Mouse (Mus musculus) CH12.LX (cell line): ENCODE measurements around the gene Fam84b. TPM values are rescaled to one million over a fixed set of nuclear protein-coding genes. Genes with fewer than 3 reads are reported as not detected.
"Not testable (repeated sequence)": the region's sequence is repeated elsewhere in the genome, so short reads cannot be mapped to it uniquely, and the experiment has no call there.

Experiments used
- DNase-seq: peaks from one replicate; pipeline ENCODE4 v3.0.0-alpha.2; 2013; ENCODE audit errors: extremely low read depth
- H3K27ac ChIP-seq: 2 replicates; pipeline ENCODE4 v1.5.1; 2012; ENCODE audit warnings: low read depth, mild to moderate bottlenecking, control low read depth, moderate library complexity; ENCODE audit not compliant: insufficient read depth
- H3K27me3 ChIP-seq: replicated peaks from 2 replicates; pipeline ENCODE3; 2012; ENCODE audit warnings: inconsistent platforms
- H3K36me3 ChIP-seq, 2 experiments: replicated peaks in 1 of 2; 2 replicates each; pipeline versions ENCODE3 to v1.6.1; 2012; ENCODE audit warnings: inconsistent platforms in 1 of 2, low read length in 1 of 2, mild to moderate bottlenecking in 1 of 2, mixed read lengths in 1 of 2, moderate library complexity in 1 of 2; ENCODE audit not compliant: control insufficient read depth in 1 of 2, insufficient read depth in 1 of 2
- H3K4me1 ChIP-seq, 2 experiments: 2 replicates each; pipeline ENCODE4 v1.6.1; 2012; ENCODE audit warnings: inconsistent platforms in 1 of 2, moderate library complexity in 1 of 2; ENCODE audit not compliant: insufficient read depth in 2 of 2, control insufficient read depth in 1 of 2
- H3K4me2 ChIP-seq: 2 replicates; pipeline ENCODE4 v1.6.1; 2012; ENCODE audit warnings: low read depth, mild to moderate bottlenecking, control low read depth; ENCODE audit not compliant: poor library complexity, insufficient read depth, severe bottlenecking
- H3K4me3 ChIP-seq, 3 experiments: fragments of 150-350 bp in 1 of 3; sonication (generic) in 1 of 3; replicated peaks in 1 of 3; 2 replicates each; pipeline versions ENCODE3 to v1.5.1; 2011 to 2012; ENCODE audit warnings: low read depth in 2 of 3, low read length in 2 of 3, mild to moderate bottlenecking in 2 of 3, moderate library complexity in 2 of 3, control low read depth in 1 of 3, improper control_type of control experiment in 1 of 3, inconsistent platforms in 1 of 3, mixed read lengths in 1 of 3; ENCODE audit not compliant: poor library complexity in 1 of 3
- H3K79me2 ChIP-seq: replicated peaks from 2 replicates; pipeline ENCODE4 v1.6.1; 2012; ENCODE audit warnings: mild to moderate bottlenecking, moderate library complexity; ENCODE audit not compliant: control insufficient read depth, poor library complexity, insufficient read depth, severe bottlenecking; ENCODE audit errors: extremely low read depth
- H3K9ac ChIP-seq: 2 replicates; pipeline ENCODE4 v1.6.1; 2012; ENCODE audit warnings: low read depth, mild to moderate bottlenecking, control low read depth, moderate library complexity; ENCODE audit not compliant: insufficient read depth
- H3K9me3 ChIP-seq: replicated peaks from 2 replicates; pipeline ENCODE3; 2012; ENCODE audit warnings: low read length, inconsistent platforms, mixed read lengths
- BHLHE40 ChIP-seq: IDR thresholded peaks from 2 replicates; pipeline ENCODE4 v1.6.1; 2011; ENCODE audit warnings: mild to moderate bottlenecking, low read depth, low read length, improper control_type of control experiment
- CTCF ChIP-seq, 2 experiments: IDR thresholded peaks in 1 of 2; conservative IDR thresholded peaks in 1 of 2; 2 replicates each; pipeline ENCODE4 v1.5.1; 2011 to 2012; ENCODE audit warnings: low read depth in 2 of 2, low read length in 2 of 2, improper control_type of control experiment in 1 of 2, inconsistent platforms in 1 of 2, mild to moderate bottlenecking in 1 of 2, moderate library complexity in 1 of 2
- E2F4 ChIP-seq: IDR thresholded peaks from 2 replicates; pipeline ENCODE4 v1.6.1; 2011; ENCODE audit warnings: low read depth, low read length, improper control_type of control experiment; ENCODE audit not compliant: insufficient replicate concordance
- ELF1 ChIP-seq: IDR thresholded peaks from 2 replicates; pipeline ENCODE4 v1.6.1; 2014; ENCODE audit warnings: low read depth, mild to moderate bottlenecking, inconsistent platforms, low read length, improper control_type of control experiment
- ETS1 ChIP-seq: conservative IDR thresholded peaks from 2 replicates; pipeline ENCODE4 v1.6.1; 2012; ENCODE audit warnings: low read depth, mild to moderate bottlenecking, inconsistent platforms, low read length, improper control_type of control experiment, moderate library complexity
- GABPA ChIP-seq: IDR thresholded peaks from 2 replicates; pipeline ENCODE4 v1.6.1; 2012; ENCODE audit warnings: low read depth, low read length, improper control_type of control experiment, inconsistent platforms; ENCODE audit not compliant: insufficient replicate concordance
- IRF4 ChIP-seq: IDR thresholded peaks from 2 replicates; pipeline ENCODE4 v1.6.1; 2014; ENCODE audit warnings: low read depth, mild to moderate bottlenecking, inconsistent platforms, low read length, improper control_type of control experiment
- JUN ChIP-seq: IDR thresholded peaks from 2 replicates; pipeline ENCODE4 v1.6.1; 2011; ENCODE audit warnings: low read depth, mild to moderate bottlenecking, low read length, improper control_type of control experiment, moderate library complexity; ENCODE audit not compliant: insufficient read depth
- MAX ChIP-seq: IDR thresholded peaks from 2 replicates; pipeline ENCODE4 v1.6.1; 2011; ENCODE audit warnings: low read length, improper control_type of control experiment
- MAZ ChIP-seq: IDR thresholded peaks from 2 replicates; pipeline ENCODE4 v1.6.1; 2012; ENCODE audit warnings: low read depth, mild to moderate bottlenecking, inconsistent platforms, low read length, improper control_type of control experiment, moderate library complexity
- MXI1 ChIP-seq: IDR thresholded peaks from 2 replicates; pipeline ENCODE4 v1.6.1; 2011; ENCODE audit warnings: mild to moderate bottlenecking, low read depth, low read length, improper control_type of control experiment
- NELFE ChIP-seq: IDR thresholded peaks from 2 replicates; pipeline ENCODE4 v1.6.1; 2011; ENCODE audit warnings: low read depth, low read length, improper control_type of control experiment
- NRF1 ChIP-seq: IDR thresholded peaks from 2 replicates; pipeline ENCODE4 v1.6.1; 2014; ENCODE audit warnings: low read depth, mild to moderate bottlenecking, inconsistent platforms, low read length, improper control_type of control experiment, moderate library complexity
- PAX5 ChIP-seq: IDR thresholded peaks from 2 replicates; pipeline ENCODE4 v1.6.1; 2012; ENCODE audit warnings: low read length, inconsistent platforms, mixed read lengths
- POLR2A ChIP-seq: IDR thresholded peaks from 2 replicates; pipeline ENCODE4 v1.6.1; 2011; ENCODE audit warnings: low read depth, mild to moderate bottlenecking, improper control_type of control experiment, low read length
- RCOR1 ChIP-seq: conservative IDR thresholded peaks from 2 replicates; pipeline ENCODE4 v1.6.1; 2012; ENCODE audit warnings: low read depth, mild to moderate bottlenecking, inconsistent platforms, low read length, improper control_type of control experiment
- TBP ChIP-seq: conservative IDR thresholded peaks from 2 replicates; pipeline ENCODE4 v1.6.1; 2011; ENCODE audit warnings: low read depth, low read length, improper control_type of control experiment
- TCF12 ChIP-seq: IDR thresholded peaks from 2 replicates; pipeline ENCODE4 v1.6.1; 2014; ENCODE audit warnings: low read depth, mild to moderate bottlenecking, inconsistent platforms, low read length, improper control_type of control experiment
- ZKSCAN1 ChIP-seq: IDR thresholded peaks from 2 replicates; pipeline ENCODE4 v1.6.1; 2012; ENCODE audit warnings: low read depth, inconsistent platforms, low read length, improper control_type of control experiment, borderline replicate concordance
- dilution Hi-C: fragments of 300-500 bp; cut with MboI; formaldehyde crosslinking; loops from 2 replicates; pipeline ENCODE4 v1.14.3; 2020; ENCODE audit warnings: low sequenced_read_pairs; ENCODE audit not compliant: extremely low pct_unique_long_range_greater_than_20kb, extremely low pct_ligation_motif_present
- in situ Hi-C: fragments of 300-500 bp; cut with MboI; formaldehyde crosslinking; loops from 3 replicates; pipeline ENCODE4 v1.14.3; 2019; ENCODE audit warnings: low sequenced_read_pairs, low pct_ligation_motif_present, low pct_unique_long_range_greater_than_20kb, mixed read lengths
- polyA plus RNA-seq: library from polyadenylated mRNA; unstranded; fragments of >175 nt; gene quantifications from 2 replicates; pipeline ENCODE4 v1.2.1, GENCODE M21; 2012; ENCODE audit warnings: low read depth; ENCODE audit not compliant: insufficient read length
- total RNA-seq, 2 experiments: library from RNA; depleted of rRNA; stranded (reverse); fragments of 300-350 nt in 1 of 2; fragments of >200 nt in 1 of 2; gene quantifications; 2 replicates each; pipeline ENCODE4 v1.2.3; 2012 to 2014

Gene Fam84b
- total and polyA plus RNA-seq, 3 experiments = 0.51 to 3.0 (median 0.76) TPM

DNA sequence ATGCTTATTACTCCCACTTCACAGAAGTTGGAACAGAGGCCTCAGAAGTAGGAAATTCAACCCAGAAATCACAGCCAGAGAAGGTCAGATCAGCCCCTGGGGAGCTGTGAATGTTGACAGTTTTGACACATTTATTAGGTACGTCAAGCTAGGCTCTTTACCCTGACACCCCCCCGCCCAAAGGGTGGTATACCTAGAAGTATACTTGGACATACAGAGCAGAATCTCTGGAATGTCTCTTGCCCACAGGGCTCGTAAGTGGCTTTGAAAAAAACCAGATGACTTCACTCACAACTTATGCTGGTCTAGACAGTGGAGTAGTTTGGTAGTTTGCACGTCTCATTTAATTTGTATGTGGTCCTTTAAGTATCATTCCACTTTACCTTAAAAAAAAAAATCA, 11.8 kb downstream of the Fam84b start:
- Histone ChIP-seq H3K4me2 (no peak overlapping the region), H3K4me1 (peaks cover 0 to 7% of the 10 kb centered on the region in 2 experiments; a peak in 1 of 4 replicates), H3K36me3 (no peaks in the 10 kb centered on the region), H3K9ac (no peak overlapping the region), H3K27me3 (no peaks in the 10 kb centered on the region), H3K27ac (no peak overlapping the region), H3K4me3 (no peak overlapping the region), H3K79me2 (no peaks in the 10 kb centered on the region), H3K9me3 (no peaks in the 10 kb centered on the region)
- dilution Hi-C loops = no loop called here
- DNase-seq = no peak
- in situ Hi-C loops = no loop called here
- TF ChIP-seq CTCF (conservative IDR thresholded peaks at IDR 0.05 in 1 of 2, IDR thresholded peaks at IDR 0.05 in 1 of 2; ENCODE audit: low read depth in 2 of 2, low read length in 2 of 2) (no peak), TBP (no peak), NELFE (no peak), MXI1 (no peak), MAX (no peak), PAX5 (no peak), POLR2A (no peak), ELF1 (no peak), JUN (no peak), NRF1 (no peak), IRF4 (no peak), BHLHE40 (no peak), E2F4 (no peak), MAZ (no peak), TCF12 (no peak), RCOR1 (no peak), ETS1 (no peak), GABPA (no peak), ZKSCAN1 (no peak)

DNA sequence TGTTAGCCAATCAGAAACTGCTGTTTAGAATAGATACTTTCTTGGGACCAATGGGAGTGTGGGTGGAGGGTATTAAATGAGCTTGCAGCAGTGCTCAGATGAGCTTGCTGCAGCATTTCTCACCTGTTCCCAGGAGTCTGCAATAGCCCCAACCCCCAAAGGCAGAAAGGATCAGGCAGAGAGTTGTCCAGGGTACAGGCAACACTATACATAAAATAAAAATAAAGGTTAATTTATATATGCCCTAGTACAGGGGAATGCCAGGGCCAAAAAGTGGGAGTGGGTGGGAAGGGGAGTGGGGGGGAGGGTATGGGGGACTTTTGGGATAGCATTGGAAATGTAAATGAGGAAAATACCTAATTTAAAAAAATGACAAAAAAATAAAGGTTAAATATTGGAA, 12.3 kb downstream of the Fam84b start:
- H3K27me3 ChIP-seq, H3K79me2 ChIP-seq, H3K9ac ChIP-seq, H3K4me1 ChIP-seq, H3K9me3 ChIP-seq, H3K4me3 ChIP-seq, H3K27ac ChIP-seq, H3K36me3 ChIP-seq, H3K4me2 ChIP-seq, in situ Hi-C loops, dilution Hi-C loops, DNase-seq: not testable (repeated sequence)
